Mouse (Mus musculus): ENCODE measurements around the gene Sumo1. TPM values are rescaled to one million over a fixed set of nuclear protein-coding genes. Genes with fewer than 3 reads are reported as not detected.

Gene Sumo1
- total and polyA plus RNA-seq, 3 experiments = 122 to 505 (median 296) TPM

GRCm38 (mm10) chr1:59607071-59607470 lies 63.6 kb downstream of the Sumo1 start:
- no peaks in the 10 kb centered on the region for H3K79me2 ChIP-seq (replicated peaks; ENCODE audit: control insufficient read depth, extremely low read depth, insufficient read depth, poor library complexity, severe bottlenecking)
- H3K4me3 ChIP-seq (replicated peaks in 1 of 3; ENCODE audit: low read depth in 2 of 3, low read length in 2 of 3, poor library complexity in 1 of 3) = peak overlapping the region in 1 of 3 experiments; percentile 20
- peaks cover 10 to 31% of the 10 kb centered on the region in 2 experiments for H3K4me1 ChIP-seq (ENCODE audit: control insufficient read depth in 1 of 2, insufficient read depth in 2 of 2)
- peak overlapping the region; percentile 94 for H3K27ac ChIP-seq (ENCODE audit: insufficient read depth, low read depth)
- peak overlapping the region; percentile 68; the same call in 1 of the 2 replicates for H3K9ac ChIP-seq (ENCODE audit: insufficient read depth, low read depth)
- H3K27me3 ChIP-seq (replicated peaks) = no peaks in the 10 kb centered on the region
- dilution Hi-C loops (cut with MboI; ENCODE audit: extremely low pct_ligation_motif_present, extremely low pct_unique_long_range_greater_than_20kb, low sequenced_read_pairs) = no loop called here
- in situ Hi-C loops (cut with MboI; ENCODE audit: low pct_ligation_motif_present, low pct_unique_long_range_greater_than_20kb, low sequenced_read_pairs) = loop anchor here (5.0 to 25.0 kb wide), 3 partner anchors 40 to 295 kb away; no protein-coding TSS in a partner anchor
- no peaks in the 10 kb centered on the region for H3K36me3 ChIP-seq (replicated peaks in 1 of 2; ENCODE audit: control insufficient read depth in 1 of 2, insufficient read depth in 1 of 2, low read length in 1 of 2)
- H3K9me3 ChIP-seq (replicated peaks; ENCODE audit: low read length) = no peaks in the 10 kb centered on the region
- DNase-seq (ENCODE audit: extremely low read depth) = no peak
- H3K4me2 ChIP-seq (ENCODE audit: insufficient read depth, low read depth, poor library complexity, severe bottlenecking) = peak overlapping the region; percentile 47; the same call in 1 of the 2 replicates
- TF ChIP-seq TCF12 (IDR thresholded peaks at IDR 0.05; ENCODE audit: low read depth, low read length) (no peak), SIN3A (IDR thresholded peaks at IDR 0.05; ENCODE audit: low read length) (no peak), ELF1 (IDR thresholded peaks at IDR 0.05; ENCODE audit: low read depth, low read length) (no peak), POLR2A (IDR thresholded peaks at IDR 0.05; ENCODE audit: low read depth, low read length) (no peak)

DNA sequence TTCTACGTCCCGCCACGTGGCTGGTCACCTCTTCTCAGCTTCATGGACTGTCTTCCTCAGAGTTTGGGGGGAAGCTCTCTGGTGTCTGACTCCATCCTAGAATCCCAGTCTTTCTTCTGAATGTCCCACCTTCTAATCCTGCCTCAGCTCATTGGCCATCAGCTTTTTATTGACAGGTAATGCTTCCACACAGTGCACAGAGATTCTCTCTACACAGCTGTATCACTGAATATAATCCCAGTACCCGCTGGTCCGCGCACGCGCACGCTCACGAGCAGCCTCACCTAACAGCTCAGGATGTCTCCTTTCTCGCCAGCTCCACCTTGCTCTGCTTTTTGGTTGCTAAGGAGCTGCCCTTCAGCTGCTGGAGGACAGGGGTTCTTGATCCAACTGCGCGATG lies 64.2 kb downstream of the Sumo1 start:
- dilution Hi-C loops (cut with MboI; ENCODE audit: extremely low pct_ligation_motif_present, extremely low pct_unique_long_range_greater_than_20kb, low sequenced_read_pairs) (no loop called here), in situ Hi-C loops (cut with MboI; ENCODE audit: low pct_ligation_motif_present, low pct_unique_long_range_greater_than_20kb, low sequenced_read_pairs) (loop anchor here (5.0 to 25.0 kb wide), 3 partner anchors 39 to 294 kb away; no protein-coding TSS in a partner anchor)
- Histone ChIP-seq H3K36me3 (replicated peaks in 1 of 2; ENCODE audit: control insufficient read depth in 1 of 2, insufficient read depth in 1 of 2, low read length in 1 of 2) (no peaks in the 10 kb centered on the region), H3K4me1 (ENCODE audit: control insufficient read depth in 1 of 2, insufficient read depth in 2 of 2) (peaks cover 10 to 31% of the 10 kb centered on the region in 2 experiments), H3K79me2 (replicated peaks; ENCODE audit: control insufficient read depth, extremely low read depth, insufficient read depth, poor library complexity, severe bottlenecking) (no peaks in the 10 kb centered on the region), H3K9me3 (replicated peaks; ENCODE audit: low read length) (no peaks in the 10 kb centered on the region), H3K4me2 (ENCODE audit: insufficient read depth, low read depth, poor library complexity, severe bottlenecking) (no peak overlapping the region), H3K27me3 (replicated peaks) (no peaks in the 10 kb centered on the region), H3K27ac (ENCODE audit: insufficient read depth, low read depth) (no peak overlapping the region), H3K9ac (ENCODE audit: insufficient read depth, low read depth) (no peak overlapping the region), H3K4me3 (replicated peaks in 1 of 3; ENCODE audit: low read depth in 2 of 3, low read length in 2 of 3, poor library complexity in 1 of 3) (no peak overlapping the region)
- DNase-seq (ENCODE audit: extremely low read depth) = no peak
- TF ChIP-seq TBP (conservative IDR thresholded peaks at IDR 0.05; ENCODE audit: low read depth, low read length) = no peak

GRCm38 (mm10) chr1:59603893-59604292 lies 66.7 kb downstream of the Sumo1 start:
- Histone ChIP-seq H3K4me2 (ENCODE audit: insufficient read depth, low read depth, poor library complexity, severe bottlenecking) (no peak overlapping the region), H3K27ac (ENCODE audit: insufficient read depth, low read depth) (no peak overlapping the region), H3K9me3 (replicated peaks; ENCODE audit: low read length) (no peaks in the 10 kb centered on the region), H3K4me3 (replicated peaks in 1 of 3; ENCODE audit: low read depth in 2 of 3, low read length in 2 of 3, poor library complexity in 1 of 3) (no peak overlapping the region), H3K27me3 (replicated peaks) (no peaks in the 10 kb centered on the region), H3K9ac (ENCODE audit: insufficient read depth, low read depth) (no peak overlapping the region), H3K4me1 (ENCODE audit: control insufficient read depth in 1 of 2, insufficient read depth in 2 of 2) (peaks cover 14 to 24% of the 10 kb centered on the region in 2 experiments), H3K79me2 (replicated peaks; ENCODE audit: control insufficient read depth, extremely low read depth, insufficient read depth, poor library complexity, severe bottlenecking) (no peaks in the 10 kb centered on the region), H3K36me3 (replicated peaks in 1 of 2; ENCODE audit: control insufficient read depth in 1 of 2, insufficient read depth in 1 of 2, low read length in 1 of 2) (no peaks in the 10 kb centered on the region)
- in situ Hi-C loops (cut with MboI; ENCODE audit: low pct_ligation_motif_present, low pct_unique_long_range_greater_than_20kb, low sequenced_read_pairs) = loop anchor here (25.0 kb wide), 1 partner anchor 292 kb away; no protein-coding TSS in a partner anchor
- no peak for DNase-seq (ENCODE audit: extremely low read depth)
- TF ChIP-seq TBP (conservative IDR thresholded peaks at IDR 0.05; ENCODE audit: low read depth, low read length) (no peak), POLR2A (IDR thresholded peaks at IDR 0.05; ENCODE audit: low read depth, low read length) (no peak), E2F4 (IDR thresholded peaks at IDR 0.05; ENCODE audit: insufficient replicate concordance, low read depth, low read length) (no peak), HCFC1 (IDR thresholded peaks at IDR 0.05; ENCODE audit: low read depth, low read length) (no peak), CHD2 (IDR thresholded peaks at IDR 0.05; ENCODE audit: low read length) (no peak), SIN3A (IDR thresholded peaks at IDR 0.05; ENCODE audit: low read length) (no peak), EP300 (IDR thresholded peaks at IDR 0.05; ENCODE audit: low read length) (no peak), KAT2A (IDR thresholded peaks at IDR 0.05; ENCODE audit: insufficient replicate concordance, low read length) (no peak), JUND (conservative IDR thresholded peaks at IDR 0.05; ENCODE audit: low read depth, low read length) (no peak), CTCF (conservative IDR thresholded peaks at IDR 0.05 in 1 of 2, IDR thresholded peaks at IDR 0.05 in 1 of 2; ENCODE audit: low read depth in 2 of 2, low read length in 2 of 2) (no peak)
- dilution Hi-C loops (cut with MboI; ENCODE audit: extremely low pct_ligation_motif_present, extremely low pct_unique_long_range_greater_than_20kb, low sequenced_read_pairs) = no loop called here
